Mouse (Mus musculus) embryonic facial prominence, embryonic 15.5 days (tissue): ENCODE data around the gene Aco1. TPM values are rescaled to one million over a fixed set of nuclear protein-coding genes. Genes with fewer than 3 reads are reported as not detected.

ENCODE experiments used
- ATAC-seq: fragments of 200-750 bp; cut with Nextera tagmentation; 2 replicates; pipeline ENCODE4 v1.8.0; 2017; ENCODE audit warnings: low read depth, moderate TSS enrichment; ENCODE audit not compliant: insufficient number of reproducible peaks, low FRiP score, low TSS enrichment
- H3K27ac ChIP-seq: fragments of 300-500 bp; sonication (generic); replicated peaks from 2 replicates; pipeline ENCODE4 v1.5.1; 2015; ENCODE audit warnings: mild to moderate bottlenecking, inconsistent platforms
- H3K27me3 ChIP-seq: fragments of 300-500 bp; sonication (generic); 2 replicates; pipeline ENCODE4 v1.6.1; 2015; ENCODE audit warnings: inconsistent platforms
- H3K36me3 ChIP-seq: fragments of 300-500 bp; sonication (generic); 2 replicates; pipeline ENCODE4 v1.6.1; 2015; ENCODE audit warnings: mild to moderate bottlenecking, inconsistent platforms
- H3K4me1 ChIP-seq: fragments of 300-500 bp; sonication (generic); 2 replicates; pipeline ENCODE4 v1.6.1; 2015; ENCODE audit warnings: inconsistent platforms
- H3K4me2 ChIP-seq: fragments of 300-500 bp; sonication (generic); replicated peaks from 2 replicates; pipeline ENCODE4 v1.6.1; 2015; ENCODE audit warnings: mild to moderate bottlenecking, inconsistent platforms
- H3K4me3 ChIP-seq: fragments of 300-500 bp; sonication (generic); replicated peaks from 2 replicates; pipeline ENCODE4 v1.5.1; 2015; ENCODE audit warnings: mild to moderate bottlenecking, inconsistent platforms
- H3K9ac ChIP-seq: fragments of 300-500 bp; sonication (generic); 2 replicates; pipeline ENCODE4 v1.6.1; 2015; ENCODE audit warnings: inconsistent platforms
- H3K9me3 ChIP-seq: fragments of 300-500 bp; sonication (generic); replicated peaks from 2 replicates; pipeline ENCODE4 v1.6.1; 2016; ENCODE audit warnings: inconsistent platforms
- WGBS: fragments of 180-500 bp; shearing (Covaris S2); methylation state at CpG from one replicate; pipeline ENCODE4 v1.1.7; 2015; 5-methylcytosine and 5-hydroxymethylcytosine counted together
- polyA plus RNA-seq: library from polyadenylated mRNA; unstranded; fragments of >200 nt; fragmentation: Nextera tagmentation; extraction: Ambion mirVana; gene quantifications from 2 replicates; pipeline ENCODE4 v1.2.1, GENCODE M21; 2015

The Aco1 gene
- polyA plus RNA-seq, 1 experiment from 2014 or later: 44.1 TPM

DNA sequence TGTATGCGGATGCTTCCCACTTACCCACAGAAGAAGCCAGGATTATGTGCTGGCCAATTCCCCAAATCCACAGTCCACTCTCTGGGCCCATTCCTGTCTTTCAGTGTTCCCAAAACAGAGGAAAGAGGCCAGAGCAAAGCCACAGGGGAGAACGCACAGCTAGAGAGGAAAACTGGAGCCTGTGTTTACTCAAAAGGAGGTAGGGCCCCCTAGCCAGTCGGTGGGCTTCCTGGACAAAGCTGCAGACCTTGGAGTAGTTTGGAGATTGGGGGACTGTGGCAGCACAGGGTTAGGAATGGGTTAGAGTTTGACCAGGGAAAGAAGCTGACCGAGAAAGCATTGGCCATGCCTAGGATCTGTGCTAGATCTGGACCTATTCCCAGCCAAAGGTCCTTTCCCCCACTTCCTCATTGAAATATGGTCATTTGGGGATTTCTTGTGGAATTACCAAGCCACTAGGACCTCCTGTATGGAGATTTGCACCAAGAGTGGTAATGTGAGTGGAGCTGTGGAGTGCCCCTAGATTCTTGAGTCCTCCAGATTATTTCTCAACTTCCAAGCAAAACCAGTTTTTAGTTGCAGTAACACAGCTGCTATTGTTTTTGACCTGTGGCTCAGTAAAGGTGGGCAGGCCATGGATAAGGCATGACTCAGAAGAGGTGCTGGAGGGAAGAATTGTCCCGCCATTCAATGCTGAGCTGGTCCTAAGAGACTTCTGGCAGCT lies 14.8 kb downstream of the Aco1 start:
- no peak overlapping the region for H3K4me2 ChIP-seq
- no peaks in the 10 kb centered on the region for H3K27me3 ChIP-seq
- no peak overlapping the region for H3K27ac ChIP-seq
- H3K9ac ChIP-seq: no peak overlapping the region
- 75% methylated on average over 5 of the region's 5 CpGs for WGBS
- H3K36me3 ChIP-seq: no peaks in the 10 kb centered on the region
- no peaks in the 10 kb centered on the region for H3K9me3 ChIP-seq
- no peak for ATAC-seq
- H3K4me3 ChIP-seq: no peak overlapping the region
- no peaks in the 10 kb centered on the region for H3K4me1 ChIP-seq

DNA sequence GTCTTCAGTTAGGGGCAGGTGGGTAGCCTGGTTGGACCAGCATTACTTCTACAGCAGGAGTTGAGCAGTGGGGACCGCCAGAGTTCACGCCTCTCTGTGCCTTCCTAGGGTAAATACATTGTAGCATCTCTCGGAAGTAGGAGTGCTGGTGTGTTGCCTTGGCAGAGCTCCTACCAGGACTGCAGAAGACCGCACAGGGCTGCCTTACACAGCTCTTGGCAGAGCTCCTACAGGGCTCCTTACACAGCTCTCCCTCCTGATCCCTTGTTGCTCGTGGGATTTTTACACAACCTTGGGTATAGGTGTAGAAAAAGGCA lies 15.3 kb downstream of the Aco1 start:
- Histone ChIP-seq H3K36me3 (no peaks in the 10 kb centered on the region), H3K4me3 (no peak overlapping the region), H3K27ac (no peak overlapping the region), H3K9ac (no peak overlapping the region), H3K9me3 (no peaks in the 10 kb centered on the region), H3K4me2 (no peak overlapping the region), H3K27me3 (no peaks in the 10 kb centered on the region), H3K4me1 (no peaks in the 10 kb centered on the region)
- ATAC-seq: no peak
- WGBS: 75% methylated on average over 5 of the region's 5 CpGs

DNA sequence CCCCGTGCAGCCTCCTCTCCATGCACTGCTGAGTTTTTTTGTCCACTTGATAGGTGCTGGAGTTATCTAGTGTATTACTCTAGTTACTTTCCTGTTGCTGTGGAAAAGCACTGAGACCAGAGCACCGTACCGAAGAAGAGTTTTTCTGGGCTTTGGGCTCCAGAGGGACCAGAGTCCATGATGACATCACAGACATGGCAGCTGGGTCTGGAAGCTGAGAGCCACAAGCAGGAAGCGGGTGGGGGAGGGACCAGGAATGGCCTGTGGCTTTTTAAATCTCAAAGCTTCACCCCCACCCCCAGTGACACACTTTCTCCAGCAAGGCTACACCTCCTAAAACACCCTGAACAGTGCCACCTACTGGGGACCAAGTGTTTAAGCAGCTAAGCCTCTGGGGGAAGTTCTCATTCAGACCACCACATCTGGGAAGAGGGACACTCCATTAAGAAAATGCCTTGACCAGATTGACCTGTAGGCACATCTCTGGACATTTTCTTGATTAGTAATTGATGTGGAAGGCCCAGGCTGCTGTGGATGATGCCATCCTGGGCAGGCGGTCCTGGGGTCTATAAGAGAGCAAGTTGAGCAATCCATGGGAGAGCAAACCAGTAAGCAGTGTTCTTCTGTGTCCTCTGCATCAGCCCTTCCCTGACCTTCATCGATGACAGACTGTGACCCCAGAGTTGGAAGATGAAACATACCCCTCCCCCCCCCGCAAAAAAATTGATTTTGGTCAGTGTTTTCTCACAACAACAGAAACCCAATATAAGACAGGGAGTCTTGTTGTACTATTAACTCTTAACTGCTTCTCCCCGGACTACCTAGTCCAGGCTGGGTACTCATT lies 17.9 kb downstream of the Aco1 start:
- H3K27me3 ChIP-seq: no peaks in the 10 kb centered on the region
- no peak overlapping the region for H3K27ac ChIP-seq
- no peak overlapping the region for H3K9ac ChIP-seq
- H3K4me3 ChIP-seq: no peak overlapping the region
- no peaks in the 10 kb centered on the region for H3K9me3 ChIP-seq
- 94% methylated on average over 8 of the region's 8 CpGs for WGBS
- H3K36me3 ChIP-seq: peaks cover 7% of the 10 kb centered on the region; the same call in 1 of the 2 replicates
- no peak overlapping the region for H3K4me2 ChIP-seq
- no peak for ATAC-seq
- H3K4me1 ChIP-seq: no peaks in the 10 kb centered on the region

DNA sequence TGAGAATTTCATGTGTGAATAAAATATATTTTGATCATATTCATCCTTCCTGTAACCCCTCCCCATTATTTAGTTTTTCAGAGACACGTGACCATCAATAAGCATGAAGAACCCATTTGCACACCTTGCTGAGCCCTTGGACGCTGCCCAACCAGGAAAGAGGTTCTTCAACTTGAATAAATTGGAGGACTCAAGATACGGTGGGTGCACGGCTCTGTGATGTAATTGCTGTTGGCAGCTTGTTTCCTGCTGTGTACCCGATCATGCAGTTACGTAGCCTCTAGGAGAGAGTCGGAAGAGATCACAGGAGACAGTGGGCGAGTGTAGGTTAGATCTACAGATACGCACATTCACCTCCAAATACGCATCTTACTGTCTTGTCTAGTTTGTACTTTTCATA lies 20.8 kb downstream of the Aco1 start:
- no peak overlapping the region for H3K9ac ChIP-seq
- WGBS: 71% methylated on average over 10 of the region's 10 CpGs
- H3K27ac ChIP-seq: no peak overlapping the region
- H3K9me3 ChIP-seq: no peaks in the 10 kb centered on the region
- no peaks in the 10 kb centered on the region for H3K27me3 ChIP-seq
- no peak for ATAC-seq
- H3K4me3 ChIP-seq: no peak overlapping the region
- H3K4me2 ChIP-seq: no peak overlapping the region
- H3K36me3 ChIP-seq: peaks cover 32% of the 10 kb centered on the region
- H3K4me1 ChIP-seq: no peaks in the 10 kb centered on the region

DNA sequence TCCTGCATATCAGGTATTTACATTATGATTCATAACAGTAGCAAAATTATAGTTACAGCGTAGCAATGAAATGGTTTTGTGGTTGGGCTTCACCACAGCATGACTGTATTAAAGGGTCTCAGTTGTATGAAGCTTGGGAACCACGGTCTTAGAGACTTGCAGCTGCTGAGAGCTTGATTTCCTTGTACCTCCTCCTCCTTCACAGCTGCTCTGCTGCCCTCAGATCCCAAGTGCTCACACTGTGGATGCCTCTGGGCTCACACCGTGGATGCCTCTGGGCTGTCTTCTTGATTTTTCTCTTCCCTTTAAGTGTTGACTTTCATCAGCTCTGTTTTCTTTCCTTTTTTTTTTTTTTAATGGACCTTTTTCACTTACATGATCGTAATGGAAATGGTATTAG lies 28.6 kb downstream of the Aco1 start:
- Histone ChIP-seq H3K27me3 (no peaks in the 10 kb centered on the region), H3K27ac (no peak overlapping the region), H3K9me3 (no peaks in the 10 kb centered on the region), H3K4me2 (no peak overlapping the region), H3K4me3 (no peak overlapping the region), H3K9ac (no peak overlapping the region), H3K4me1 (no peaks in the 10 kb centered on the region), H3K36me3 (peaks cover 42% of the 10 kb centered on the region)
- 75% methylated on average over 4 of the region's 4 CpGs for WGBS
- ATAC-seq: no peak

DNA sequence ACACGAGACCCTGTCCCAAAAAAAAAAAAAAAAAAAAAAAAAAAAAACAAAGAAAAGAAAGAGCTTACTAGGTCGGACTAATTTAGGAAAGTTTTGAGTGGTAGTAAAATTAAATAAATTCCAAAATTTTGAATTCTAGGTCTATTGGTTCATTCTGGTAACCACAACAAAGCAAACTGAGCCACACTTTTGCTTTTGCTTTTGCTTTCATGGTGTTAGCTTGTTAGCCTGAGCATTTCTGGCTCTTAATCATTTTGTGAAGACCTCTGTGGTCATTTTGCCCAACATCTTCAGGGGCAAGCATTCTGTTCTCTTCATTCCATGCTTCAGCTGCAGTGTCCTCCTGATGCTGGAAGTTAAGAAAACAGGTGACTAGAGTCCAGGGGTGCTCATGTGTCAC lies 29.5 kb downstream of the Aco1 start:
- Histone ChIP-seq H3K27me3 (no peaks in the 10 kb centered on the region), H3K4me2 (no peak overlapping the region), H3K9ac (no peak overlapping the region), H3K4me3 (no peak overlapping the region), H3K4me1 (no peaks in the 10 kb centered on the region), H3K9me3 (no peaks in the 10 kb centered on the region), H3K36me3 (peaks cover 36% of the 10 kb centered on the region), H3K27ac (no peak overlapping the region)
- no peak for ATAC-seq
- WGBS: 86% methylated on average over 2 of the region's 2 CpGs

DNA sequence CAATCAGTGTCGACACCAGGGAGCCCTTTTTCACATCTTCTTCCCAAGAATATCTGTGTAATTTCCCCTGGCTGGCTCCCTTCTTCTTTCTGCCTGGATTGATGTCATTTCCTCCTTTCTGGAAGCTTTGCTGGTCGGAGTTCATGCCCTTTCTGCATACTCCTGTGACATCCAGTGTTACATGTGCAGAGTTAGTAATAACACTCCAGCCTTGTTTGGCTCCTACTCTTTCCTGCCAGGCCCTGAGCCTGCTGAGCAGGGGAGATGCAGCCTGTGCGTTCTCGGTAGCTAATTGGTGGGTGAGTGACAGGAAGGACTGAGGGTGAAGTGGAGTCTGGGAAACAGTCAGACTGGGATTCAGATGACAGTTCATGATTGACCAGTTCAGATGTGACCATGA lies 31.4 kb downstream of the Aco1 start:
- H3K27me3 ChIP-seq: no peaks in the 10 kb centered on the region
- H3K4me3 ChIP-seq: no peak overlapping the region
- H3K4me1 ChIP-seq: no peaks in the 10 kb centered on the region
- peaks cover 36% of the 10 kb centered on the region for H3K36me3 ChIP-seq
- no peaks in the 10 kb centered on the region for H3K9me3 ChIP-seq
- no peak overlapping the region for H3K4me2 ChIP-seq
- no peak overlapping the region for H3K9ac ChIP-seq
- no peak overlapping the region for H3K27ac ChIP-seq
- no peak for ATAC-seq
- 52% methylated on average over 4 of the region's 4 CpGs for WGBS

DNA sequence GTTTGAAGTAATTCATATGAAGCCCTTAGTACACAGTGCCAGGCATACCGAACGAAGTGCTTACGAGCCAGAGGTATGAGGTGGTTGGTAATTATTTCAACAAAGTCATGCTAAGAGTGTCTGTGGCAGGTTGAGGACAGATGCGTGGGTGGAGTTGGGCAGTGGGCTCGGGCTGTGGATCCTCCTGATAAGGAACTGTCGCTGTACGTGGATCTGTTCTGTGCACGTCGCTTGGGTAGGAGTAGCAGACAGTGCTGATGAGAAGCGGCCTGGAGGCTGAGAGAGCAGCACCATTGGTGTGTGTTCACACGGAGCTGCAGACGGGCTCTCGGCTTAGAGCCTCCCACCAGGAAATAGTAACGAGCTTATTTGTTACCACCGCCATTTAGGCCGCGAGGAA lies 35.7 kb downstream of the Aco1 start:
- no peak overlapping the region for H3K4me3 ChIP-seq
- H3K9me3 ChIP-seq: no peaks in the 10 kb centered on the region
- no peaks in the 10 kb centered on the region for H3K4me1 ChIP-seq
- no peak overlapping the region for H3K9ac ChIP-seq
- WGBS: 90% methylated on average over 17 of the region's 17 CpGs
- H3K27ac ChIP-seq: no peak overlapping the region
- H3K36me3 ChIP-seq: peaks cover 55% of the 10 kb centered on the region
- H3K27me3 ChIP-seq: no peaks in the 10 kb centered on the region
- no peak for ATAC-seq
- H3K4me2 ChIP-seq: no peak overlapping the region

DNA sequence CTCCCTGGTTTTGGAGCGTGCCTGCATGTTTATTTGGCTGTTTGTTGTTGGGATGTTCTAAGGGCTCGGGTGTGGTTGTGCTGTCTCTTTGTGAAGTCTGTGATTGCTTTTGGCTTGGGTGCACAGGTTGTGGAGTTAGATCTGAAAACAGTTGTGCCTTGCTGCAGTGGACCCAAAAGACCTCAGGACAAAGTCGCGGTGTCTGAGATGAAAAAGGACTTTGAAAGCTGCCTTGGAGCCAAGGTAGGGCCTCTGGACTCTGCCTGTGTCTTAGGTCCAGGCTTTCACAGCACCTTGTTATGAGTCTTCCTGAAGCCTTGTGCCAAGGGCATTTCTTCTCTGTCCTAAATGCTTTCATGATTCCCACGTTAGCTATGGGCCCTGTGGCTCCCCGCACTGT lies 37.2 kb downstream of the Aco1 start:
- no peaks in the 10 kb centered on the region for H3K4me1 ChIP-seq
- H3K9ac ChIP-seq: no peak overlapping the region
- no peak overlapping the region for H3K4me2 ChIP-seq
- H3K36me3 ChIP-seq: peaks cover 68% of the 10 kb centered on the region
- H3K4me3 ChIP-seq: no peak overlapping the region
- 91% methylated on average over 6 of the region's 6 CpGs for WGBS
- no peaks in the 10 kb centered on the region for H3K9me3 ChIP-seq
- ATAC-seq: no peak
- no peaks in the 10 kb centered on the region for H3K27me3 ChIP-seq
- H3K27ac ChIP-seq: no peak overlapping the region

DNA sequence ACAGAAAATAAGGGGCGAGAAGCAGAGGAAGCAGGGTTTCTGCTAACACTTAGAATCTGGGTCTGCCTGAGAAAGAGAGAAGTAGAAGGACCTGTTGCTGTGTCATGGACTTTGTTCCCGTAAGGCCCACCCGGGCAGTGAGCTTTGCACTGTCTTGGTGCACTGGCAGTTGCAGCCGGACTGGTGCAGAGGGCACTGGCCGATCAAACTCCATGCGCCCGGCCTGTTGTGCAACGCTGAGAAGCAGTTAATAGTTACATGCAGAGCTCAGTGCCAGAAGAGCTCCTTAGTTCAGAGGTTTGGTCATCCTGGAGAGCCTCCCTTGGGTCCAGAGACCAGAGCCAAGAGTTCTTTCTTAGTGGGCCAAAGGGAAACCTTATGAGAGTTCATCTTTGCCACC lies 38.8 kb downstream of the Aco1 start:
- 93% methylated on average over 8 of the region's 8 CpGs for WGBS

DNA sequence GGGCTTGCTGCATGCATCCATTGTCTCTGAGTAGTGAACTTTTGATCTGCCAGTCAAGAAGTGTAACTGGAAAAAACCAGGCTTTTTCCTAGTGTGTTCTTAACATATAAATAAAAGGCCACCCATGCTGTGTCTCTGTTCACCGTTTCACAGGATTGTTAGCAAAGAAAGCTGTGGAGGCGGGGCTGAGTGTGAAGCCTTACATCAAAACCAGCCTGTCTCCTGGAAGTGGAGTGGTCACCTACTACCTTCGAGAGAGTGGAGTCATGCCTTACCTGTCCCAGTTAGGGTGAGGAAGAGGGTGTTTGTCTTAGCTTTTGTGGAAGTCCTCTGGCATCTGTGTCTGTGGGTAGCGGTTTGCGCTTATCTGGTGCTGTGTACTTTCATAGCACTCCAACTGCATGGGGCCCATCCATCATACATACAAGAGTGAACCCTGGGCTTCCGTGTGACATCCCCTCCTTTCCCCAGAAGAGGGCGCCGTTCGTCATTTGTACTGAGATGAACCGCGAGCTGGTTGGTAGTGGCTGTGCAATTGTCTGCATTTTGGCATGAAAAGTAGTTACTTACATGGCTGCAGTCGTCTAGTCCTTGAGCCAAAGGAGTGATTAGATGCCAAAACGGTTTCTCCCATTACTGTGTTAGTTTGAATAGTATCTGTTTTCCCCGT lies 39.9 kb downstream of the Aco1 start:
- H3K27me3 ChIP-seq: no peaks in the 10 kb centered on the region
- H3K4me2 ChIP-seq: no peak overlapping the region
- 40% methylated on average over 14 of the region's 14 CpGs for WGBS
- H3K9ac ChIP-seq: no peak overlapping the region
- no peak overlapping the region for H3K4me3 ChIP-seq
- H3K27ac ChIP-seq: no peak overlapping the region
- peaks cover 71% of the 10 kb centered on the region for H3K36me3 ChIP-seq
- ATAC-seq: no peak
- H3K9me3 ChIP-seq: no peaks in the 10 kb centered on the region
- no peaks in the 10 kb centered on the region for H3K4me1 ChIP-seq

More for the DNA sequence above, 38.8 kb downstream of the Aco1 start:
- Histone ChIP-seq H3K27ac (no peak overlapping the region), H3K4me2 (no peak overlapping the region), H3K4me3 (no peak overlapping the region), H3K27me3 (no peaks in the 10 kb centered on the region), H3K9me3 (no peaks in the 10 kb centered on the region), H3K36me3 (peaks cover 72% of the 10 kb centered on the region), H3K4me1 (no peaks in the 10 kb centered on the region), H3K9ac (no peak overlapping the region)
- no peak for ATAC-seq
